Mouse (Mus musculus) layer of hippocampus, postnatal 14 days (tissue): ENCODE measurements around the gene Gls. TPM values are rescaled to one million over a fixed set of nuclear protein-coding genes. Genes with fewer than 3 reads are reported as not detected.

ENCODE experiments used
- DNase-seq, 2 experiments: peaks; one replicate each; pipeline ENCODE4 v3.0.0; 2021 to 2022; ENCODE audit warnings: low spot score in 2 of 2, mixed read lengths in 1 of 2
- total RNA-seq, 2 experiments: library from RNA; stranded (reverse); gene quantifications; 2 replicates each; pipeline ENCODE4 v1.2.3; 2021

Gene Gls
- total RNA-seq, 2 experiments from 2014 or later = 353 to 381 TPM

GRCm38 (mm10) chr1:52158490-52159381, 74.3 kb downstream of the Gls start:
- peak; percentile 41 to 42 for DNase-seq

DNA sequence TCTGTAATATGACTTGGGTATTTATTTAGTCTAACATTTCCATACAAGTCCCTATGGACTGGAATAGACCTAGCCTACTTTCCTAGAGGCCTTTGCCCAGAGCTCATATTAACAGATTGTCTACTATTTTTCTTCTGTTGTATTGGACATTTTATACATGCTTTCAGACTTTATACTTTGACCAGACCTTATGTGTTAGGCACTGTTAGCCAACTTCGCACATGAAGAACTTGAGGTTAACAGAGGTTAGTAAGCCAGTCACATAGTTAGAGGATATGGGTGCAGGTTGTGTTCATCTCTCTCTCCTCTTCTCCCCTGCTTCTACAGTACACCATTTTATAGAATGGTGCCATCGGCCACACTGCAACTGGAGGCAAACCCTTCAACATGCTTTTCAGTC, 75.0 kb downstream of the Gls start:
- DNase-seq = no peak

GRCm38 (mm10) chr1:52156351-52156750, 76.7 kb downstream of the Gls start:
- no peak for DNase-seq

DNA sequence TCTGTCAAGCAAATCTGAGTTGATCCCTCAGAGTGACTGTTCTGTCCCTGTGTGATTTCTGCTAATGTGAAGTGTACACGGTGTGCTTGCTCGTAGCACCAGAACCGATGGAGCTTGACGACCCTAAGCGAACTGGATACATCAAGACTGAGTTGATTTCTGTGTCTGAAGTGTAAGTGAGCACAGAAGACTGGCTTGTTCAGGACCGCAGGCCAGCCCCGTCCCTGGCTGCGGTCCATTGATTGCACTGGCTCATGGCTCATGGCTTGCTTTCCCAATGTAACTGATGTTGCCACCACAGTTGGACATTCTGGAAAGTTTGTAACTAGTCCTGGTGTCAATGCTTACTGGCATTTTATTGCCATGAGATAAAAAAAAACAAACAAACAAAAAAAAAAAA, 78.1 kb downstream of the Gls start:
- DNase-seq = no peak

DNA sequence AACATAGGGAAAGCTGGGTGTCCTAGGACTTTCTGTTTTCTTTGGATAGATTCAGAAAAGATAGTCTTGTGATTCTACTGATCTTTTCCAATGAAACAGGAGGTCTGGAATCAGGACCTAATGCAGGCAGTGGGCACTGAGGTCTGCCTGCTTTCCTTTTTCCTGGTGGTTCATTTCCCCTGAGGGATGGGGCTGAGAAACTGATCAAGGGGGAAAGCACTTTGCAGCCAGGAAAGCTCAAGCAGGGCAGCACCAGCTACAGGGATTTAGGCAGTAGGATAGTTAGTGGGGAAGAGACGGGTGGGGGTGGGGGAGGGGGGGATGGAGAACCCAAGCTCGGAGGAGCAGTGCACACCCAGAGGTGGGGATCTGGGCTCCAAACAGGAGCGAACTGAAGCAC, 80.1 kb downstream of the Gls start:
- DNase-seq = no peak

DNA sequence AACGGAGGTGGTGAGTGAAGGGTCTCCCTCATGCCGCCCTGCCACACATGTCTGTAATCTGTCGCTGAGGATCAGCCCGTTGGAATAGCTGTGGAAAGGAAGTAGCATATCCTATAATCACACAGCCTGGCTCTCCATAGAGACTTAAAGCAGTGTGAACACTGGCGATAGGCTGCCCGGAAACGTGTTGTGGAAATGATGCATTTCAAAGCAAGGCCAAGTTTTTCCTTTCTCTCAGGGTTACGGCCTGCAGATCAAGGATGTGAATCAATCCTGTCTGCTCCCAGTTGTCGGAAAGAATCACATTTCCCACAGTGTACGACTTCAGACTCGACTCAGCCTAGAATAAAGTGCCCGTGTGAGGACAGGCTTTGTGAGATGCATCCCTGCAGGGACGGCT, 80.7 kb downstream of the Gls start:
- no peak for DNase-seq

DNA sequence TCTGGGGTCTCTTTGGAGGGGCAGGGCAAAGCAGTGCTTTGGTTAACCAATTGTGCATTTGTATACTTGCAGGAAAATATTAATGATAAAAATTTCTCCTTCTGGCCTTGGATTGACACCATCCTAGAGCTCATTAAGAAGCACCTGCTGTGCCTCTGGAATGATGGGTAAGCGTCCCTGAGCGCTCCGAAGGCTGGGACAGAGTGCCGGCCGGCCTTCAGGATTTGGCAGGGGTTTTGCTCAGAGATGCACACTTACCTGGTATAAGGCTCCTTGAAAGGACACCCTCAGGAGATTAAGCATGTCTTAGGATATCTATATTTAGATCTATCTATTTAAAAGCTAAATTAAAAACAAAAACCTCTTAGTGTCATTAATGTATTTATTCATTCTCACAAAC, 81.9 kb downstream of the Gls start:
- no peak for DNase-seq

GRCm38 (mm10) chr1:52150676-52151075, 82.4 kb downstream of the Gls start:
- no peak for DNase-seq

DNA sequence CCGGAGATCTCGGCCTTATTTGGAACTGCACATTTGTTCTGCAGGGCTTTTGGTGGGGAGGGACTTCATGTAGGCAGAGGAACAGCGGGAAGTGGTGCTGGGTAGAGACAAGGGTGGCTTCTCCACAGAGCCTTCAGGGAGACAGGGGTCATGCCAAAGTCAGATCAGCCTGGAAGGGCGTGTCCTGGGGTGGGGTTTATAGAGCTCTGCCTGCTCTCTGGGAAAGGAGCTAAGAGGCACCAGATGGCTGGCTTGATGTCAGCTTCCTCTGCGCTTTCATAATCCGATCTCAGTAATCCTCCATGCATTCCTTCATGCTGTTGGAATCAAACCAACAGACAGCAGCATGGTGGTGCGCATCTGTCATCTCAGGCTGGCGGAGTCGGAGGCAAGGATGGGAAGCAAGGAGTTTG, 83.1 kb downstream of the Gls start:
- peak; percentile 60 to 68 for DNase-seq

DNA sequence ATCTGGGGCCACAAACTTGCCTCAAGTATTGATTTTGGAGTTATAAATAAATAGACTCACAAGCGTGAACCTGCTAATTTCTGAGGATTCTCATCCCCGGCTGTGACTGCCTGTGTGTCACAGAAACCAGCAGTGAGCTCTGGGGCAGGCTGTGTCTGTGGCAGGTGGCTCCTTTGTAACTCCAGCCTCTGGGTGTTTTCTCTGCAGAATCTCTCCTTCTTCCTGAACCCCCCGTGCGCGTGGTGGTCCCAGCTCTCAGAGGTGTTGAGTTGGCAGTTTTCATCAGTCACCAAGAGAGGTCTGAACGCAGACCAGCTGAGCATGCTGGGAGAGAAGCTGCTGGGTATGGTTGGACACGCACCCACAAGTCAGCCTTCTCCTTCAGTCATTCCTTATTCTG, 84.3 kb downstream of the Gls start:
- no peak for DNase-seq

- DNase-seq = no peak
Measured at GRCm38 (mm10) chr1:52148178-52148577, 84.9 kb downstream of the Gls start.

GRCm38 (mm10) chr1:52147431-52147830, 85.6 kb downstream of the Gls start:
- no peak for DNase-seq

GRCm38 (mm10) chr1:52146214-52146970, 86.6 kb downstream of the Gls start:
- DNase-seq = peak in 1 of 2 experiments; percentile 65

DNA sequence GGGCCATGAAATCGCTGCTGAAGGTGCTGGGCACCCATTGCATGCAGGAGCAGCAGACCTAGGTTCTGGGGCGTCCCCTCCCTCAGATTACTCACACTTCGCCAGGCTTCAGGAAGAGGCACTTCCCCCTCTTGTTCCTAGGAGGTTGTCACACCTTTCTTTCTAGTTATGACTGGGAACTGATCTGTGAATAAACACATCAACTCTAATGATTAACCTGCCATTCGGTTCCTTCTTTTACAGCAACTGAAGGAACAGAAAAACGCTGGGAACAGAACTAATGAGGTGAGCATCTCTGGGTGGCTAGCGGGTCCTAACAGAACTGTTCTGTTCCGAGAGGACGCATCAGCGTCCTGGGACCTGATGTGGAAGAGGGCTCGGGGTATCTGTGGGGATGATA, 88.1 kb downstream of the Gls start:
- DNase-seq = no peak

DNA sequence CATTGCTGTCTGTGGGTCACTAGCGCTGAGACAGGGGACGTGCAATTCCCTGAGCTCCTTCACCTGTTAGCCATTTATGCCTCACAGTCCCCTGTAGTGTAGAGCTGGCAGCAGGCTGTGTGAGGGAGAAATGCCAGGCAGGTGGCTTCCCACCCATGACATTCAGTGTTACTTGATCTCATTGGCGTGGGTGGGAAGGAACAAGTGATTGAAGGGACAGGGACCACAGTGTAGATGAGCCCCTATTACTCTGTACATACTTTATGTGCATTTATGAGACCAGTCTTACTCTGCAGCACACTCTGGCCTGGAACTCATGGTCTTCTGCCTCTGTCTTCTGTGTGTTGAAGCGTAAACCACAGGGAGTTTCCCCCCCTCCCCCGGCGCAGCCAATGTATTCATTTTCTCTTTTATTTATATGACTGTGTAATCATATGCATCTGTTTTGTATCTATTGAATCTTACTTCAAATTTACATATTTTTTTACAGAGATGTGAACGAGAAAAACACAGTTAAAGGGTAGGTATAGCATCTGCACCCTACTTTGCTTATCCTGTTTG, 89.4 kb downstream of the Gls start:
- DNase-seq = no peak

GRCm38 (mm10) chr1:52143191-52143590, 89.8 kb downstream of the Gls start:
- no peak for DNase-seq

DNA sequence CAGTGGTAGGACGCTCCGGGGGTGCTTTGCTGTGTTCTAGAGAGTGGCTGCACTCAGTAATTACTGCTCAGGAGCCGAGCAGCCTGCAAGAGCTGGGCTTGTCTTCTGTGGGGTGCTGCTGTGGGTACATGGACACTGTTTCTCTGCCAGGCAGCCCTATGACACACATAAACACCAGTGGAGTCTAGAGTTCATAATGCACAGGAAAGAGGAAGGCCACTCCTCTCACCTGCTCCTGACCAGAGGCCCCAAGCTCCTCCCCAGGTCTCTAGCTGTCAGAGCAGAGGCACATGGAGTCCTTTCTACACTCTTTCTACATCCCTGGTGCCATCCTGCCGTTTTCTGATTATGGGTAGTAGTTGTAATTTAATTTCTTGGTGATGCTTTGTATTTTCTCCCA, 90.9 kb downstream of the Gls start:
- no peak for DNase-seq

GRCm38 (mm10) chr1:52141482-52141881, 91.5 kb downstream of the Gls start:
- no peak for DNase-seq

GRCm38 (mm10) chr1:52140534-52140933, 92.5 kb downstream of the Gls start:
- DNase-seq = no peak

GRCm38 (mm10) chr1:52137292-52137691, 95.7 kb downstream of the Gls start:
- no peak for DNase-seq

DNA sequence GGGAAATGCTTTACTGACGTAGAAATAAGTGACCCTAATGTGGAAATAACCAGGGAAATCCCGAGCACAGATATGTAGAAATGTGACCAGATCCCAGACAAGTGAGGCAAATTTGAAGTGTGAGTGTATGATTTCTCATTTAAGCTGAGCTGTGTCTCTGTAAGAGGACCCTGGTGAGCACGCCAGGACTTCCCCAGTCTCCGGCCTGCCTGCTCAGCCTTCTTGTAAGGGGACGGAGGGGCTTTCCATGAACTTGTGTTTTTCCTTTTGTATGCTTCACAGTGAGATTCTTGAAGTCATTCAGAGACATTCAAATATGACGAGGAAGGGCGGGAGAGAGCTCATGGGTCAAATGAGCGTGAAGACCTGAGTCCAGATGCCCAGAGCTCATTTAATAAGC, 99.8 kb downstream of the Gls start:
- no peak for DNase-seq

- DNase-seq = no peak
Measured at GRCm38 (mm10) chr1:52131787-52132377, 101.2 kb downstream of the Gls start.
